Mouse (Mus musculus) kidney, postnatal 0 days (tissue): ENCODE measurements at regions not wholly inside any gene's neighbourhood (a gene's known extent, or its start where the extent isn't known, plus 50 kb on each side); places are given as distances from the start of the nearest gene placed in this dataset.
A peak's percentile ranks its signal among the peaks of the same experiment; 100 is the strongest.

Experiments
- ATAC-seq: fragments of 200-750 bp; cut with Nextera tagmentation; replicated peaks from 2 replicates; pipeline ENCODE4 v1.8.0; 2017; ENCODE audit warnings: low read depth, moderate number of reproducible peaks, moderate TSS enrichment, moderate library complexity; ENCODE audit not compliant: low FRiP score
- DNase-seq: peaks from one replicate; pipeline ENCODE4 v3.0.0-alpha.2; 2016; ENCODE audit warnings: low spot score
- H3K27ac ChIP-seq: fragments of 300-500 bp; sonication (generic); 2 replicates; pipeline ENCODE4 v1.5.1; 2014; ENCODE audit warnings: mild to moderate bottlenecking
- H3K27me3 ChIP-seq: fragments of 300-500 bp; sonication (generic); 2 replicates; pipeline ENCODE4 v1.6.1; 2014; ENCODE audit warnings: low read length, mixed read lengths; ENCODE audit not compliant: insufficient read depth
- H3K36me3 ChIP-seq: fragments of 300-500 bp; sonication (generic); 2 replicates; pipeline ENCODE4 v1.6.1; 2014; ENCODE audit warnings: low read length, mixed read lengths; ENCODE audit not compliant: insufficient read depth
- H3K4me1 ChIP-seq: fragments of 300-500 bp; sonication (generic); replicated peaks from 2 replicates; pipeline ENCODE4 v1.6.1; 2014; ENCODE audit warnings: antibody characterized with exemption, low read length, mixed read lengths; ENCODE audit not compliant: insufficient read depth
- H3K4me2 ChIP-seq: fragments of 300-500 bp; sonication (generic); 2 replicates; pipeline ENCODE4 v1.6.1; 2014; ENCODE audit warnings: mild to moderate bottlenecking, low read length, moderate library complexity, mixed read lengths
- H3K4me3 ChIP-seq: fragments of 300-500 bp; sonication (generic); replicated peaks from 2 replicates; pipeline ENCODE4 v1.5.1; 2014; ENCODE audit warnings: low read depth, low read length
- H3K9ac ChIP-seq: fragments of 300-500 bp; sonication (generic); 2 replicates; pipeline ENCODE4 v1.6.1; 2014; ENCODE audit warnings: low read depth, low read length
- H3K9me3 ChIP-seq: fragments of 300-500 bp; sonication (generic); replicated peaks from 2 replicates; pipeline ENCODE4 v1.6.1; 2016; ENCODE audit warnings: low read length, inconsistent platforms, mixed read lengths
- CTCF ChIP-seq: IDR thresholded peaks from 2 replicates; pipeline ENCODE4 v1.5.1; 2016; ENCODE audit warnings: antibody characterized with exemption, low read depth, mild to moderate bottlenecking, moderate library complexity
- WGBS: fragments of 180-500 bp; shearing (Covaris S2); extraction: QIAGEN DNeasy Blood & Tissue Kit; methylation state at CpG from one replicate; pipeline ENCODE4 v1.1.7; 2014; 5-methylcytosine and 5-hydroxymethylcytosine counted together

DNA sequence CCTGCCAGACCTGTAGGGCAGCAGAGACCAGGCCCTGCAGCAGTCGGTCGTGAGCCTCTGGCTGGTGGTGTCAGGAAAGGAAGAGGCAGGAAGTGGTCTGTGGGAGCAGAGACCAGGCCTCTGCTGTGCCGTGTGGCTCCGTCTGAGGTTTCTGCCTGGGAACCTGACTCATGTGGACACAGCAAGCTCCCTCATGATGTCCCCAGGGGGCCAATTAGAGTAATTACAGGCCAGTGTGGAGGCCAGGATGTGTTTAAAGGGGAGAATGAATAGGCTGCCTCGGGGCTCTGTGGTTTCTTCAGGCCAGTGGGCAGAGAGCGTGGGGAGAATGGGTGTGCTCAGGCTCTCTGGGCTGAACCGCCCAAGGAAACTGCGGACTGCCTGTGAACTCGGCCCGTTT, 222.3 kb downstream of the Uaca start:
- H3K36me3 ChIP-seq = no peaks in the 10 kb centered on the region
- peak; percentile 24 for DNase-seq
- no peak overlapping the region for H3K4me3 ChIP-seq
- peak; percentile 25; the same call in 1 of the 2 replicates for ATAC-seq
- no peaks in the 10 kb centered on the region for H3K27me3 ChIP-seq
- H3K4me2 ChIP-seq = no peak overlapping the region
- no peaks in the 10 kb centered on the region for H3K9me3 ChIP-seq
- H3K4me1 ChIP-seq = 0 out of 2 replicates have a peak, but pooled peaks cover 3% of the 10 kb centered on the region
- no peak overlapping the region for H3K9ac ChIP-seq
- 28% methylated on average over 10 of the region's 10 CpGs for WGBS
- no peak overlapping the region for H3K27ac ChIP-seq
- TF ChIP-seq CTCF = no peak

DNA sequence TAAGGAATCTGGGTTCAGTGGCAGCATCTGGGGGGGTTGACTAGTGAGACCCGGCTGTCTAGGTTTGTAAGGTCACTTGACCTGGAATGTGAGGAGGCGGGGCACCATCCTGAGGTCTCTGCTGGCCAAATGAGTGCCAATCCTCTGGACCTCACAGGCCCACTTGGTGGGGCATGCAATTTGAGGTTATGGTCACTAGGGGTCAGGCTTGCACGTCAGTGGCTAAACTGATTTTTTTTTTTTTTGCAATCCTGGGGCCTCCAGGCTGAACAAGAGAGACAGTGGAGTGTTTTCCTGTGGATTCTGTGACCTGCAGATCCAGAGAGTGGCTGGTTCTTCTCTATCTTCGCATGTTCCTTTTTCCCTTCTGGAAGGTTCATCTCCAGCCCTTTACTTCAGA, 225.6 kb downstream of the Uaca start:
- no peak overlapping the region for H3K27ac ChIP-seq
- no peak for ATAC-seq
- H3K9ac ChIP-seq = no peak overlapping the region
- peak; percentile 49; the same call in 1 of the 2 replicates for TF ChIP-seq CTCF
- H3K36me3 ChIP-seq = no peaks in the 10 kb centered on the region
- DNase-seq = no peak
- H3K27me3 ChIP-seq = no peaks in the 10 kb centered on the region
- no peak overlapping the region for H3K4me2 ChIP-seq
- H3K4me3 ChIP-seq = no peak overlapping the region
- no peaks in the 10 kb centered on the region for H3K9me3 ChIP-seq
- 74% methylated on average over 4 of the region's 4 CpGs for WGBS
- H3K4me1 ChIP-seq = 0 out of 2 replicates have a peak, but pooled peaks cover 3% of the 10 kb centered on the region

DNA sequence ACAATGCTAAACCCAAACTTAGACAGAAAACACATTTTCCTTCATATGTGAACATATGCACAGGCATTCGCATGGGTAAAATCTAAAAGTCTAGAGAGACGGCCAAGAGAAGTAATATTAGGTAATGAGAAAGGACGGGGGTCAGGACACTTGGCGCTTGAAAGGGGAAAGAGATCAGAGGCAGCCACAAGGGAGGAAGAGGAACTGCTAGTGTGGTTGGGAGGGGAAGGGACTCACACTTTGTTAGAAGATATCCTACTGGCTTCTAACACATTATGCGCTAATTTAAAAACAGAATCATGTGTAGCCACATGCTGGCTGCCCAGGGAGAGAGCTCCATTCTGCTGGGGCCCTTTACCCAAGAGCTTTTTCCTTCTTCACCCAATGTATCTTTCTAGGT, 227.5 kb downstream of the Uaca start:
- DNase-seq (no peak), ATAC-seq (no peak)
- Histone ChIP-seq H3K27ac (no peak overlapping the region), H3K9ac (no peak overlapping the region), H3K4me2 (no peak overlapping the region), H3K4me1 (no peaks in the 10 kb centered on the region), H3K9me3 (no peaks in the 10 kb centered on the region), H3K27me3 (no peaks in the 10 kb centered on the region), H3K4me3 (no peak overlapping the region), H3K36me3 (no peaks in the 10 kb centered on the region)
- no peak for TF ChIP-seq CTCF
- WGBS = 79% methylated on average over 5 of the region's 5 CpGs

DNA sequence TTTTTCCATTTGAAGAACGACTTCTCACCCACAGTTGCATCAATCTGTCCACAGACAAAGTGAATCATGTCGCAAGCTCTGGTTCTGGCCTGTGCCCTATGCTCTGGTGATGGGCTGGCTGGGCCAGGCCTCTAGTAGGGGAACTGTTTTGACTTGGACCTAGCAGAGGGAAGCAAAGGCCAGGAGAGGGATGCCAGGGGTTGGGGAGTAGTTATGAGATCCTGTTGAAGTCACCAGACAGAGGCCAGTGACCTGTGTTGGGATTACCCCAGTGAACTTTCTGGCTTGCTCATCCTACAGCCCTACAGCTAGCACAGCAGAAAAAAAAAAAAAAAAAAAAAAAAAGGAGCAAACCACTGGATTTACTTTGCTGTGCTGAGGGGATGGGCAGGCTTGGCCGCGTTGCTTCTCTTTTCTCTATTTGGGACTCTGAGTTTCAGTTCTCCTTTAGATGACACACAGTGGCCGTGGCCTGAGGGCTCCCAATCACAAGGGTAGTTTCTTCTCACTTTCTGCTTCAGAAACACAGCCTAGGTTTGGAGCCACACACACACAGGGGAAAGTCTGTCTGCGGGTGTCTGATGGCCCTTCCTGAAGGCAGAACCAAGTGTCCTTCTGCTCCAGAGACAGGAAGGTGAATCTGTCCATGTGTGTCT, 228.2 kb downstream of the Uaca start:
- no peak overlapping the region for H3K9ac ChIP-seq
- no peak overlapping the region for H3K27ac ChIP-seq
- 77% methylated on average over 6 of the region's 6 CpGs for WGBS
- H3K4me2 ChIP-seq = no peak overlapping the region
- H3K4me1 ChIP-seq = no peaks in the 10 kb centered on the region
- ATAC-seq (no peak), DNase-seq (no peak)
- H3K4me3 ChIP-seq = no peak overlapping the region
- no peaks in the 10 kb centered on the region for H3K36me3 ChIP-seq
- no peaks in the 10 kb centered on the region for H3K27me3 ChIP-seq
- H3K9me3 ChIP-seq = no peaks in the 10 kb centered on the region
- no peak for TF ChIP-seq CTCF

DNA sequence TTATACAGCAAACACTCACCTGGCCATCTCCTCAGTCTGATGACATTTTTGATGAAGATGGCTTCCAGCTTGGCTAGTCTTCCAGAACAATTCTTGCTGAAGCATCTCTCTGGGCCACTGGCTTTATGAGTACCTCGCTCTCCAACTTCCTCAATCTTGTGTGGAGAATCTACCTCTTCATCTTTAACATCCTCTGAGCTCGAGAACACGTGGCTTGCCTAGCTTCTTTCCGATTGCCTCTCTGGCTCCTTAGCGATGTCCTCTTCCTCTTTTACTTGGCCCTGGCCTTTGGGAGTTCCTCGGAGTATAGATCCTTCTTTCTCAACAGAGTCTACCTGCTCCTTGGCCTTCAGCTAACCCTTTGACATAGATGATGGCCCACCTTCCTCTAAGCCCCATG, 231.0 kb downstream of the Uaca start:
- no peaks in the 10 kb centered on the region for H3K27me3 ChIP-seq
- no peak overlapping the region for H3K27ac ChIP-seq
- ATAC-seq (no peak), DNase-seq (no peak)
- no peak overlapping the region for H3K4me3 ChIP-seq
- no peaks in the 10 kb centered on the region for H3K4me1 ChIP-seq
- H3K4me2 ChIP-seq = no peak overlapping the region
- TF ChIP-seq CTCF = no peak
- H3K9ac ChIP-seq = no peak overlapping the region
- no peaks in the 10 kb centered on the region for H3K36me3 ChIP-seq
- WGBS = 85% methylated on average over 6 of the region's 6 CpGs
- no peaks in the 10 kb centered on the region for H3K9me3 ChIP-seq

DNA sequence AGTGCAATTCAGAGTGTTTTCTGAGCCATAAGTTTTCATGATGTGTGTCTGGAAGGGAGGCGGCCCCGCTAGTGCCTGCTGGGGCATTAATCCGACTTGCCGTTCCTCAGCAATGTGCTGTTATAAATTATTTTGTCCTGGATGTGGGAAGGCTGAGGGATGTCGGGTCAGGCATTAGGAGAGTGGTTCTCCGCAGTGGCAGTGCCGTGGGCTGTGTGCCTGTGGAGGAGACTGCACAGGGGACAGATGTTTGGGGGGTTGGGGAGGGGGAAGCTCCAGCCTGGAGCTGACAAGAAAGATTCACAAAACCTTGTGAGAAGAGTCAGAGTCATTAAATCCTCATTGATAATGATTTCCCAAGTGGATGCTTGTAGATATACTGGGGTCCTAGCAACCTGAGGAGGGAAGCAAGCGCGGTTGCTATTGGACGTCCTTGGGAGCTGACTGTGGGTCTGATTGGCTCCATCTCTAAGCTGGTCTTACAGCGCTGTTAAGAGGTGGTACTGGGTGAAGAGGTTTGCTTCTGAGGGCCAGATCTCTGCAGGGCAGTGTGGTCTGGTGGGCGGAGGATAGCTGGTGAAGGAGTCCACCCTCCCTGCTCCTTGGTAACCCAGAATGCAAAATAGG, 234.5 kb downstream of the Uaca start:
- DNase-seq (no peak), ATAC-seq (no peak)
- H3K4me3 ChIP-seq = no peak overlapping the region
- no peaks in the 10 kb centered on the region for H3K9me3 ChIP-seq
- peaks cover 7% of the 10 kb centered on the region; the same call in 1 of the 2 replicates for H3K4me1 ChIP-seq
- H3K36me3 ChIP-seq = no peaks in the 10 kb centered on the region
- 38% methylated on average over 12 of the region's 12 CpGs for WGBS
- TF ChIP-seq CTCF = no peak
- no peak overlapping the region for H3K9ac ChIP-seq
- H3K27me3 ChIP-seq = no peaks in the 10 kb centered on the region
- H3K27ac ChIP-seq = no peak overlapping the region
- no peak overlapping the region for H3K4me2 ChIP-seq
